In the genomic region with DNA sequence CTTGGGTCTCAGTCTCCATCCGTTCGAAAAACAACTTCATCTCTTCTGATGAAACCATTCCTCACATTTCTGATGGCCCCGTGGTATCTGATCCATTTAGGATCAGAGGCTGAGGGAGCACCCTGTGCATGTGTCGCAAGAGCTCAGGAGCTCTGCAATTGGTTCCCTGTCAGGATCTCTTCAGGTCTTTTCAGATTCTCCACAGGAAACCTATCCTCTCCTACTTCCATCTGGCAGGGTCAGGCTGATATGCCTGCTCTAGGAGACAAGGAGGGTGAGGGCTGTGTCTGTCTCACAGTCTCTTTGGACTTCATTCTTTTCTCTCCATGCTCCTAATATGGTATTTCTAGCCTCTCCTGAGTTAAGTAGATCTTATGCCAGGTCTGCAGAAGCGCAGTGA, we compare ENCODE assay signal across 8 mouse cellular contexts. TPM values are rescaled to one million over a fixed set of nuclear protein-coding genes. Genes with fewer than 3 reads are reported as not detected.
A peak's percentile ranks its signal among the peaks of the same experiment; 100 is the strongest.
DNase-seq lines count a peak whose midpoint lies in the region; ATAC-seq and TF ChIP-seq lines count a peak whose summit lies in the region.

No protein-coding gene starts in this region.

- H3K9ac ChIP-seq in heart, embryonic 11.5 days (ENCODE audit: low read depth, low read length): no peak overlapping the region
- no peak overlapping the region for H3K9ac ChIP-seq in lung, postnatal 0 days (replicated peaks; ENCODE audit: low read depth)
- no peak overlapping the region for H3K9ac ChIP-seq in embryonic facial prominence, embryonic 15.5 days
- H3K9ac ChIP-seq in stomach, embryonic 14.5 days (replicated peaks; ENCODE audit: low read depth, low read length): no peak overlapping the region

- H3K27ac ChIP-seq in heart, embryonic 11.5 days (ENCODE audit: low read depth, low read length): peak overlapping the region; percentile 51; the same call in 1 of the 2 replicates
- H3K27ac ChIP-seq in lung, postnatal 0 days (ENCODE audit: low read length): peak overlapping the region; percentile 65
- peak overlapping the region; percentile 7; the same call in 1 of the 2 replicates for H3K27ac ChIP-seq in embryonic facial prominence, embryonic 15.5 days (replicated peaks)
- peak overlapping the region; percentile 56; the same call in 1 of the 2 replicates for H3K27ac ChIP-seq in stomach, embryonic 14.5 days (ENCODE audit: low read length)

- peaks cover 14% of the 10 kb centered on the region for H3K4me1 ChIP-seq in heart, embryonic 11.5 days (ENCODE audit: control insufficient read depth, insufficient read depth, low read length)
- peaks cover 25% of the 10 kb centered on the region; the same call in 1 of the 2 replicates for H3K4me1 ChIP-seq in lung, postnatal 0 days (ENCODE audit: insufficient read depth, low read depth, low read length)
- H3K4me1 ChIP-seq in embryonic facial prominence, embryonic 15.5 days: peaks cover 48% of the 10 kb centered on the region
- peaks cover 34% of the 10 kb centered on the region for H3K4me1 ChIP-seq in stomach, embryonic 14.5 days (ENCODE audit: control insufficient read depth, insufficient read depth, low read length)

- H3K4me3 ChIP-seq in heart, embryonic 11.5 days (ENCODE audit: low read depth, low read length): no peak overlapping the region
- H3K4me3 ChIP-seq in lung, postnatal 0 days (ENCODE audit: low read depth, low read length): peak overlapping the region; percentile 16
- H3K4me3 ChIP-seq in embryonic facial prominence, embryonic 15.5 days (replicated peaks): no peak overlapping the region
- H3K4me3 ChIP-seq in stomach, embryonic 14.5 days (ENCODE audit: low read depth, low read length): no peak overlapping the region

- no peak for TF ChIP-seq EP300 in lung, postnatal 0 days (IDR thresholded peaks at IDR 0.05)

- intact Hi-C loops in heart, postnatal 36 days (cut with DNase I): loop anchor here (2.0 to 10.0 kb wide), 2 partner anchors 29 to 963 kb away; a partner anchor contains a TSS

- 83% methylated on average over 5 of the region's 5 CpGs for WGBS in heart, embryonic 11.5 days (ENCODE audit: insufficient replicate concordance)
- 69% methylated on average over 5 of the region's 5 CpGs for whole genome bisulfite sequencing in lung, postnatal 0 days
- 85% methylated on average over 5 of the region's 5 CpGs for WGBS in embryonic facial prominence, embryonic 15.5 days
- whole genome bisulfite sequencing in stomach, embryonic 14.5 days: 83% methylated on average over 5 of the region's 5 CpGs

- H3K36me3 ChIP-seq in heart, embryonic 11.5 days (ENCODE audit: control insufficient read depth, insufficient read depth, low read length): no peaks in the 10 kb centered on the region
- H3K36me3 ChIP-seq in lung, postnatal 0 days (ENCODE audit: insufficient read depth, low read length): no peaks in the 10 kb centered on the region
- no peaks in the 10 kb centered on the region for H3K36me3 ChIP-seq in embryonic facial prominence, embryonic 15.5 days
- H3K36me3 ChIP-seq in stomach, embryonic 14.5 days (ENCODE audit: control insufficient read depth, insufficient read depth, low read length): no peaks in the 10 kb centered on the region

- H3K9me3 ChIP-seq in heart, embryonic 11.5 days (replicated peaks; ENCODE audit: control insufficient read depth, low read length): no peaks in the 10 kb centered on the region
- no peaks in the 10 kb centered on the region for H3K9me3 ChIP-seq in lung, postnatal 0 days (ENCODE audit: low read length)
- H3K9me3 ChIP-seq in embryonic facial prominence, embryonic 15.5 days (replicated peaks): no peaks in the 10 kb centered on the region
- no peaks in the 10 kb centered on the region for H3K9me3 ChIP-seq in stomach, embryonic 14.5 days (ENCODE audit: control insufficient read depth, low read depth, low read length)

- no peak for DNase-seq in heart, postnatal 36 days
- no peak for DNase-seq in lung, postnatal 0 days (ENCODE audit: low spot score)
- no peak for DNase-seq in lung, postnatal 10 days
- DNase-seq in Muller cell, postnatal 12 days (ENCODE audit: inconsistent ontology term): no peak
- no peak for DNase-seq in gastrocnemius, adult 8-10 months (ENCODE audit: low spot score in 2 of 2)

- H3K27me3 ChIP-seq in heart, embryonic 11.5 days (ENCODE audit: control insufficient read depth, insufficient read depth, low read length): no peaks in the 10 kb centered on the region
- H3K27me3 ChIP-seq in lung, postnatal 0 days (replicated peaks; ENCODE audit: insufficient read depth, low read length): no peaks in the 10 kb centered on the region
- H3K27me3 ChIP-seq in embryonic facial prominence, embryonic 15.5 days: no peaks in the 10 kb centered on the region
- H3K27me3 ChIP-seq in stomach, embryonic 14.5 days (ENCODE audit: control insufficient read depth, insufficient read depth, low read length): no peaks in the 10 kb centered on the region

- no peak for TF ChIP-seq CTCF in lung, postnatal 0 days (IDR thresholded peaks at IDR 0.05)

- H3K4me2 ChIP-seq in heart, embryonic 11.5 days: no peak overlapping the region
- H3K4me2 ChIP-seq in lung, postnatal 0 days (replicated peaks; ENCODE audit: low read depth, low read length): peak overlapping the region; percentile 50
- no peak overlapping the region for H3K4me2 ChIP-seq in embryonic facial prominence, embryonic 15.5 days (replicated peaks)
- no peak overlapping the region for H3K4me2 ChIP-seq in stomach, embryonic 14.5 days (replicated peaks; ENCODE audit: low read depth, low read length)

- ATAC-seq in heart, embryonic 11.5 days (replicated peaks; ENCODE audit: insufficient number of reproducible peaks, low FRiP score, low TSS enrichment): no peak
- ATAC-seq in lung, postnatal 0 days: no peak
- no peak for ATAC-seq in embryonic facial prominence, embryonic 15.5 days (ENCODE audit: insufficient number of reproducible peaks, low FRiP score, low TSS enrichment, low read depth)
- no peak for ATAC-seq in stomach, embryonic 14.5 days (ENCODE audit: insufficient number of reproducible peaks, insufficient read depth, low FRiP score, low read depth)

RNA-seq across cellular contexts. Expression of a gene that starts 2.7 kb away (rescaled TPM):
- 11.4 and 11.8 TPM in 2 replicates for polyA plus RNA-seq in heart, embryonic 11.5 days (2014; fragmentation: Nextera tagmentation; extraction: Ambion mirVana)
- 10 to 100 TPM; 11.5 to 11.6 TPM for total RNA-seq in heart, postnatal 36 days (2021)
- polyA plus RNA-seq in lung, postnatal 0 days (2015; fragmentation: Nextera tagmentation; extraction: Ambion mirVana): 14.7 and 14.9 TPM in 2 replicates
- 15.3 and 16.3 TPM in 2 replicates for polyA plus RNA-seq in embryonic facial prominence, embryonic 15.5 days (2015; fragmentation: Nextera tagmentation; extraction: Ambion mirVana)
- 16.6 and 20.4 TPM in 2 replicates for polyA plus RNA-seq in stomach, embryonic 14.5 days (2014; fragmentation: Nextera tagmentation; extraction: Ambion mirVana)
- 10 to 100 TPM in 3 of 4 experiments, 1 to 10 TPM in 1; 10.0 to 12.1 (median 12.0) TPM for total RNA-seq in gastrocnemius, adult 8-10 months (2022)

RNA-seq across cellular contexts. Expression of a gene that starts 43.1 kb away (rescaled TPM):
- 45.8 and 52.1 TPM in 2 replicates for polyA plus RNA-seq in heart, embryonic 11.5 days (2014; fragmentation: Nextera tagmentation; extraction: Ambion mirVana)
- total RNA-seq in heart, postnatal 36 days (2021): 100 to 1,000 TPM; 423 to 468 TPM
- polyA plus RNA-seq in lung, postnatal 0 days (2015; fragmentation: Nextera tagmentation; extraction: Ambion mirVana): 50.1 and 50.7 TPM in 2 replicates
- polyA plus RNA-seq in embryonic facial prominence, embryonic 15.5 days (2015; fragmentation: Nextera tagmentation; extraction: Ambion mirVana): 67.7 and 71.3 TPM in 2 replicates
- 36.9 and 43.7 TPM in 2 replicates for polyA plus RNA-seq in stomach, embryonic 14.5 days (2014; fragmentation: Nextera tagmentation; extraction: Ambion mirVana)
- 10 to 100 TPM; 37.8 to 51.1 (median 48.1) TPM for total RNA-seq in gastrocnemius, adult 8-10 months (2022)

Comparison
In these comparisons a context has a peak if more than half of its experiments do, and no peak if none do; other contexts are left out.
1. H3K27ac ChIP-seq: peak in every context shown above with its lines; median percentile 65 in lung, postnatal 0 days; 56 in stomach, embryonic 14.5 days; 51 in heart, embryonic 11.5 days; 7 in embryonic facial prominence, embryonic 15.5 days.